Mouse (Mus musculus) spleen, postnatal 36 days (tissue): ENCODE data around the gene Nrd1.

Source experiments
- DNase-seq, 2 experiments: peaks; one replicate each; pipeline ENCODE4 v3.0.0; 2022; ENCODE audit warnings: low spot score in 2 of 2, mixed read lengths in 1 of 2

Gene Nrd1

GRCm38 (mm10) chr4:108999999-109000950, at the start of gene Nrd1:
TSS of gene Nrd1 (plus strand) at chr4:109000655.
- DNase-seq = peak; percentile 99 to 100

- no peak for DNase-seq
These were observed 48.8 kb upstream of the Nrd1 start for GRCm38 (mm10) chr4:108951663-108952062.

DNA sequence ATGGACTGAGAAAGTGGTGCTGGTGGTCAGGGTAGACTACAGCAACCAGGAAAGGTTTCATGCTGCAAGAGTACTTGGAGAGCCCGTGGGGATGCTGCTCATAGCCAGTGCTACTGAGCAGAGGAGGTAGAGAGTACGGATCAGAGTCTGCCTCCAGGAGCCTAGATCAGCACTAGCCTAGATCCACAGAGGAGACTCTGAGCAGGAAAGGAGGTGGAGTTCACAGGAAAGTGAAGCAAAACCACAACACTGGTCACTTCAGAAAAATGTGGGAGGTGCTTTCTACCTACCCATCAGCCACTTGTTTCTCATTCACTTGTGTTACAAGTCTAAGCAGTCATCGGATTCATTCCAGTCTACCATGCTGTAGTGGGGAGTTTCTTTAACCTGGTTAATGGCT, 40.8 kb upstream of the Nrd1 start:
- DNase-seq = no peak

DNA sequence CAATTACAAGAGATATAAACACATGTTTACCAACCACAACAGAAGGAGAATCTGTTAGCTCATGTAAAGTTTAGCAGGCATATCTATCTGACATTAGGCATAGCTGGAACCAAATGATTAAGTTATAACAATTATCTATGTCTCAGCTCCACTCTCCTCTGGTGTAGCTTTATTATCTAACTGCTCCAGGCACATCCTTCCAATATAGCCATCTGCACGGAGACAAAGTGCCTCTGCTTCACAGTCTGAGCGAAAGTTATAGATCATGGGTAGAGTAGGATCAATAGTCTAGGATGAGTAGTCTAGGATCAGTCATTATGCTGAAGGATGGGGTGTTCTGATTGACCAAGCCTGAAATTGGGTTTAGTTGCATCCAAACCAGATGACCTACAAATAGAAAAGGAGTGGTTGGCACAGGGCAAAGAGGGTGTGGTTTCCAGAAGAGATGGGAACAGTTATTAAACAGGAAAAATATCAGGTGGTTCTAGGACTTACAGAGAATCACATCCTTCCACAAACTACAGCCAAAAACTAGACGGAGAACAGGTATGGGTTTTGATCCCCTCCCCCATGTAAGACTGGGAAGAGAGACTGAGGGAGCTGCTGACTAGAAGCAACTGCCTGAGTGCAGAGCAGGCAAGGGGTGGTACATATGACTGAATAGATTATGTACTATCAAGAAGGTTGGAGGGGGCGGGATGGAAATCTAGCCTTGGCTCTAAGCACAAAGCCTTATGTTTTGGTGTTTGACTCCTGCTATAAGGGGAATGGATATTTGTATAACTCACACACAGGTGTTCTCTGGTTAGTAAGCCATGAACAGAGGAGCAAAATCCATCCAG, 39.6 kb upstream of the Nrd1 start:
- no peak for DNase-seq

- DNase-seq = no peak
These were observed 37.4 kb upstream of the Nrd1 start for GRCm38 (mm10) chr4:108963017-108963416.

DNA sequence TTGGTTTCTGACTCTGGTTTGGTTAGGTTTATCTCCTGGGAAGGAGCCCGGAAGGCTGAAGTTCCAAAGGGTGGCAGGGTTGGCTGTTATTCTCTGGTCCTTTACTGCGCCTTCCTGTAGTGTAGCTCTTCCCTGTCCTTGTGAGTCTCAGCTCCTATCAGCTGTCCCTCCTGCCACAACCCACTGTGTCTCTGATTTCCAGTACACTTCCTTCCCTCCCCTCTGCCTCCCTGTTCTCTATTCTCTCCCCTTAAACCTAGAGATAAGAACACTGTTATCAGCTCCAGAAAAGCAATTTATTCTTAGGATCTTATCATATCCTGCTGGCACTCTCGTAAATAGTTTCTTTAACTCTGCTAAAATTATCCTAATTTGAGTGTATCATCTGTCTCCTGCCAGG, 30.9 kb upstream of the Nrd1 start:
- no peak for DNase-seq

DNA sequence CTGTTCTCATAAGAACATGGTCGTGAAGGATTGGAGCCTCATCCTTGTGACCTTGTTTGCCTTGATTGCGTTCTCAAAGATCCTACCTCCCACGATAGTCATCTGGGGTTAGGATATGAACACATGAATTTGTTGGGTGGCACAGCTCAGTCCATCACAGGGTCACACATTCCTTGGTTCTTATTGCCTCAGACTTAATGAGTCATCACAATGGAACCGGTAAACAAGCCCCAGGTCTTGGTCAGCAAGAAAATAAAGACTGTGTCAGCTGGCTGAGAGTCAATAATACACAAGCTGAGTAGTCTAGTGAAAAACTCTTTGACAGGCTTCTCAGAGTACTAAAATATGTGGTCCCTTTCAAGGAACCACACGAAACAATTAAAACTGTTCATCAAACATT, 29.4 kb upstream of the Nrd1 start:
- no peak for DNase-seq

- DNase-seq = peak in 1 of 2 experiments; percentile 30
These were observed 23.9 kb upstream of the Nrd1 start for GRCm38 (mm10) chr4:108976458-108977071.

DNA sequence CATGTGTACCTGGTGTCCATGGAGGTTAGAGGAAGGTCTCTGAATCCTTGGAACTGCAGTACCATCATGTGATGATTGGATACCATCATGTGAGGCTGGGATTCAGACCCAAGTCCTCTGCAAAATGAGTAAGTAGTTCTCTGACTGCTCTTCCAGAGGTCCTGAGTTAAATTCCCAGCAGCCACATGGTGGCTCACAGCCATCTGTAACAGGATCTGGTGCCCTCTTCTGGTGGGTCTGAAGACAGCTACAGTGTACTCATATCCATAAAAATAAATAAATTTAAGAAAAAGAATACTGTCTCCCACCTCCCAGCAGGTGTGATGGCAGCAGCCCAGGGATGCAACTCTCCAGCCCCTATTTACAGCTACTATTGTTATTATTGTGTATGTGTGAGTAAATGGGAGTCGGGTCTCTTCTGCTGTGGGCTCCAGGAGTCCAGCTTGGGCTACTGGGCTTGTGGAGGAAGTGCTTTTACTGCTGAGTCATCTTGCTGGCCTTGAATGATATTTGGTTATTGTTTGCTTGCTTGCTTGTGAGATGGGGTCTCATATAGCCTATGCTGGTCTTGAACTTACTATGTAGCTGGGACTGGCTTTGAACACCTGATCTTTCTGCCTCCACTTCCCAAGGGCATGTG, 13.5 kb upstream of the Nrd1 start:
- no peak for DNase-seq

GRCm38 (mm10) chr4:108987473-108987842, 13.0 kb upstream of the Nrd1 start:
- DNase-seq = peak in 1 of 2 experiments; percentile 19

- no peak for DNase-seq
These were observed 11.0 kb upstream of the Nrd1 start for GRCm38 (mm10) chr4:108989430-108989829.

DNA sequence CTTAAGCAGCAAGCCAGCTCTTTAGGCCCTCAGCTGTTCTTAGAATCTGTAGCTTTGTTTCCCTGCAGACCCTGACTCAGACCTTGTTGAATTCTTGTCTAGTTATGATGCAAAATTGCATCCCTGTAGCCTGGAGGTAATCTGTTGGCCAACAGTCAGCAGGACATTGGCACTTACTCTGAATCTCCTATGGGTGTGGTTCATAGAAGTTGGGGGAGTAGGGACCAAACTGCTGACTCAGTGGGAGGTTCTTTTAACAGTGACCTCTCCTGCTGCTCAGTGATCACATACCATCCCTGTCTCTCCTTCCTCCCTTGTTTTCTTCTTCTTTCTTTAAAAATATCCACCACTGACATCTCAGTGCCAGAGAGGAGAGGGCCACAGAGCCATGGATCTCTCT, 10.4 kb upstream of the Nrd1 start:
- peak in 1 of 2 experiments; percentile 30 for DNase-seq

- no peak for DNase-seq
These were observed 9.9 kb upstream of the Nrd1 start for GRCm38 (mm10) chr4:108990571-108990970.

DNA sequence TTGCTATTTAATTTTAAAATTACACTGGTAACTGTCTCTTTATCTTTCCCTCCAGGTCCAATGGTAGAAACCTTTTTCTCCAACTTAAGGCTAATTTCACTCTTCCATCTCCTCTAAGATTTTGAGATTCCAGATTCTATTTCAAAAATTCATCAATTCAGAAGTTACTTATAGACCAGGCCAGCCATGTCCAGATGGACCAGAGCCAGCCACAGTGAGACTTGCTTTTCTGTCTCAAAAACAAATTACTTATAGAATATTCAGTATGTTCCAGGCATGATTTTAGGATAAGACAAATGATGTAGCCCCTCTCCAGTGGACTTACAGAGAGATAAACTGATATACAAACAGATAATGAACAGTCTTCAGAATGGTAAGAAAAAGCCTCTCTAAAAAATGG, 8.6 kb upstream of the Nrd1 start:
- no peak for DNase-seq

DNA sequence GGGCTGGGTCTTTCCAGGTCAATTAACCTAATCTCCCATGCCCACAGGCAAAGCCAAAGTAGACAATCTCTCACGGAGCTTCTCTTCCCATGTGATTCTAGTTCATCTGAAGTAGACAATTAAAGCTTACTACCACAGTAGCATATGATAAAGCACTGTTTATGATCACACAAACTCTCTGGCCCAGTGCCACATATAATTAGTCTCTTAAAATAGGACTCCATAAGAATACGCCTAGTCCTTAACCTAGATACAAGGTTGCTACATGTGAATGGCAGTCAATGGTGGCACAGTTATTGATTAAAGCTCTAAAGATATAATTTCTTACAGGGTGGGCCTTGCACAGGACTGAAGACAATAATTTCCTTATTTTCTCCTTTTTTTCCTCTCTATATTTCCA, 7.5 kb upstream of the Nrd1 start:
- DNase-seq = no peak

DNA sequence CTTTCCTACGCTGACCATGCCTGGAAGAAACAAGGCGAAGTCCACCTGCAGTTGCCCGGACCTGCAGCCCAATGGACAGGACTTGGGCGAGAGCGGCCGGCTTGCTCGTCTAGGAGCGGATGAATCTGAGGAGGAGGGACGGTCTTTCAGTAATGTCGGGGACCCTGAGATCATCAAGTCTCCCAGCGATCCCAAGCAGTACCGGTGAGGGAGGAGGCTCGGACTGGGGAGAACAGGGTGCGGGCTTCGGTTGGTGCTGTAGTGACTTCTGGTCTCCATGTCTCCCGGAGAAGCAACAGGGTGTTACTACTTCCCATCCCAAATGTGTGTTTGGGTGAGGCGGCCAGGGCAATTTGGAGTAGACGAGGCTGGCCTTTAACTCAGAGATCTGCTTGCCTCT, 506 bp downstream of the Nrd1 start:
- DNase-seq = no peak

DNA sequence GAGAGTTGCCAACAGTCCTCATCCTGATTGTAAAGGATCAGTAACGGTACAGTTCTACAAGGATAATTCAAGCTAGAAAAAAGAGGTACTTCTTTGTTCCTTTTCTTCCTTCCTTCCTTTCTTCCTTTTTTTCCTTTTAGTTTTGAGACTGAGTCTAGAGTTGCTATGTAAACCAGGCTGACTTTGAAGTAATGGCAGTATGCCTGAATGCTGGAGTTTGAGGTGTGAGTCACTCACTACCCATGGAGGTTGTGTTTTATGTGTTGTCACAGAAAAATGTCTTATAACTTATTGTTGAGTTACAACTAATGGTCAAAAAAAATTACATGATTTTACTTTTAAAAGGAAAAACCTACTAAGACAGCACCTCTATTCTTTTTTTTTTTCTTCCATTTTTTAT, 7.6 kb downstream of the Nrd1 start:
- no peak for DNase-seq

DNA sequence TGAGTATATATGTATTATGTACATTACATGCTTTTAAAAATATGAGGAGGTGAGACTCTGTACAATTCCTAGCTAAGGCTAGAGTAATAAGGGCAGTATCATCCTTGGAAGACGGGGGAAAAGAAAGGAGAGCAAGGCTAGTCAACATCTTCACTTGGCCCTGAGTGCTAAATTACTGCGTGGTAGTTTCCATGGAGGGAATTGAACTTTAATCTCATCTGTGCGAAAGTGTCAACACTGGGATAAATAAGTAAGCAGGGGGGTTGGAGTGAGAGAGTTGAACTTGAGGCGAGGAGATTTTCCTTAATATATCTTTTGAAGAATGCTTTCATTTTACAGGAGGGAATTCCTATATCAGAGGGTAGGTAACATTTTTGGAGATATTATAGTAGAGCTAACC, 13.6 kb downstream of the Nrd1 start:
- no peak for DNase-seq

- DNase-seq = no peak
These were observed 17.0 kb downstream of the Nrd1 start for GRCm38 (mm10) chr4:109017441-109017840.

DNA sequence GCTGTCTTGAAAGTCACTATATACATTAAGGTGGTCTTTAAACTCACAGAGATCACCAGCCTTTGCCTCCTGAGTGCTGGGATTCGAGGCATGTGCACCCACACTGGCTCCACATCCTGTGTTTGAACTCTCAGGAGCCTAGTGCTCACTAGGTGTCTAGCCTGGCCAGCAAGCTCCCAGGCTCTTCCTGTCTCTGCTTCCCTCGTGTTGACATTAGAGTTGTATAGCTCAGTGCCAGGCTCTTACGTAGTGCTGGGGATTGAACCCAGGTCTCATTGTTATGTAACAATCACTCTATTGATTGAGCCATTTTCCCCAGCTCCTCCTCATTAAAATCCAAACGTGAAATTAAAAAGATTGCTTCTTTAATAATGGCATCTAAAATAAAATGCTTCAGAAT, 18.8 kb downstream of the Nrd1 start:
- no peak for DNase-seq

- no peak for DNase-seq
These were observed 21.5 kb downstream of the Nrd1 start for GRCm38 (mm10) chr4:109021976-109022375.

GRCm38 (mm10) chr4:109025061-109025460, 24.6 kb downstream of the Nrd1 start:
- no peak for DNase-seq
